Mouse (Mus musculus): ENCODE data around the gene Fmo5.

- TF ChIP-seq CTCF (IDR thresholded peaks at IDR 0.05; ENCODE audit: low read depth, low read length), result no peak
- TF ChIP-seq POLR2A (IDR thresholded peaks at IDR 0.05; ENCODE audit: insufficient read depth, low read length), result no peak
Observed at GRCm38 (mm10) chr3:97697291-97697690, 68.7 kb downstream of the Fmo5 start.
